Mouse (Mus musculus) midbrain, embryonic 16.5 days (tissue): Measurements from ENCODE around the gene Gstm2. TPM values are rescaled to one million over a fixed set of nuclear protein-coding genes. Genes with fewer than 3 reads are reported as not detected.
"Not testable (repeated sequence)": the region's sequence is repeated elsewhere in the genome, so short reads cannot be mapped to it uniquely, and the experiment has no call there.

Experiments used
- ATAC-seq: fragments of 200-750 bp; cut with Nextera tagmentation; 2 replicates; pipeline ENCODE4 v1.8.0; 2017; ENCODE audit warnings: moderate TSS enrichment
- H3K27ac ChIP-seq: fragments of 300-500 bp; sonication (generic); 2 replicates; pipeline ENCODE4 v1.5.1; 2014; ENCODE audit warnings: mild to moderate bottlenecking, low read length, mixed read lengths
- H3K27me3 ChIP-seq: fragments of 300-500 bp; sonication (generic); 2 replicates; pipeline ENCODE4 v1.6.1; 2014; ENCODE audit warnings: low read depth, low read length, mixed read lengths; ENCODE audit not compliant: control insufficient read depth, insufficient read depth
- H3K36me3 ChIP-seq: fragments of 300-500 bp; sonication (generic); 2 replicates; pipeline ENCODE4 v1.6.1; 2014; ENCODE audit warnings: mild to moderate bottlenecking, low read length, moderate library complexity, mixed read lengths; ENCODE audit not compliant: control insufficient read depth, insufficient read depth
- H3K4me1 ChIP-seq: fragments of 300-500 bp; sonication (generic); 2 replicates; pipeline ENCODE4 v1.6.1; 2014; ENCODE audit warnings: mild to moderate bottlenecking, low read length, mixed read lengths; ENCODE audit not compliant: control insufficient read depth, insufficient read depth
- H3K4me2 ChIP-seq: fragments of 300-500 bp; sonication (generic); 2 replicates; pipeline ENCODE4 v1.6.1; 2014; ENCODE audit warnings: mild to moderate bottlenecking, low read length, mixed read lengths
- H3K4me3 ChIP-seq: fragments of 300-500 bp; sonication (generic); 2 replicates; pipeline ENCODE4 v1.5.1; 2014; ENCODE audit warnings: low read depth, mild to moderate bottlenecking, low read length, moderate library complexity, mixed read lengths
- H3K9ac ChIP-seq: fragments of 300-500 bp; sonication (generic); 2 replicates; pipeline ENCODE4 v1.6.1; 2014; ENCODE audit warnings: low read depth, low read length, mixed read lengths
- H3K9me3 ChIP-seq: fragments of 300-500 bp; sonication (generic); replicated peaks from 2 replicates; pipeline ENCODE4 v1.6.1; 2014; ENCODE audit warnings: mild to moderate bottlenecking, low read length, mixed read lengths; ENCODE audit not compliant: control insufficient read depth, poor library complexity, severe bottlenecking
- WGBS: fragments of 180-500 bp; shearing (Covaris S2); extraction: QIAGEN DNeasy Blood & Tissue Kit; methylation state at CpG from one replicate; pipeline ENCODE4 v1.1.7; 2014; 5-methylcytosine and 5-hydroxymethylcytosine counted together
- polyA plus RNA-seq: library from polyadenylated mRNA; unstranded; fragments of >200 nt; fragmentation: Nextera tagmentation; extraction: Ambion mirVana; gene quantifications from 2 replicates; pipeline ENCODE4 v1.2.1, GENCODE M21; 2015

The Gstm2 gene
- polyA plus RNA-seq = 6.5 and 7.7 TPM in 2 replicates

DNA sequence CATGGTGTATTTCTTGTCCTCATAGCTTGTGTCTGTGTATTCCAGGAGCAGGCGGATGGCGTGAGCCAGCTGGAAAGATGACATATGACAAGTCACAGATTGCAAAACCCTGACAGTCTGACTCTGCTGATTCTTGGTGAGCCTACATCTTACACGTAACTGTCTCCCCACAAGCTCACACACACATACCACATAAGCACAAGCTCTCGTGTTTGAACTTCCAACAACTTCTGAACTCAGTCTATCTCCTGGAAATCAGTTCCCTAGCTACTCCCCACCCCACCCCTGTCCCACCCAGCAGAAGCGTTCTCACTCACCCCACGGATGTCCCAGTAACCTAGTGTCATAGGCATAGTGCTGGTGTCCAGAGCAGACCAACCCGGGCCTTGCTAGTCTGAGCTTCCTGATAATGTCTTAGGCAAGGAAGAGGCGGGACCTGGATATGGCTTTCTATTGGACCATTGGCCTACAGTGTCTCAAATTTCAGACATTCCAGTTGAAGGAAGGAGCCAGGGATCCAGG, at the start of gene Gstm2:
Gene Gstm2, minus strand, starts transcription at position 413 of the 522 bp plus-strand sequence.
- no peak for ATAC-seq

DNA sequence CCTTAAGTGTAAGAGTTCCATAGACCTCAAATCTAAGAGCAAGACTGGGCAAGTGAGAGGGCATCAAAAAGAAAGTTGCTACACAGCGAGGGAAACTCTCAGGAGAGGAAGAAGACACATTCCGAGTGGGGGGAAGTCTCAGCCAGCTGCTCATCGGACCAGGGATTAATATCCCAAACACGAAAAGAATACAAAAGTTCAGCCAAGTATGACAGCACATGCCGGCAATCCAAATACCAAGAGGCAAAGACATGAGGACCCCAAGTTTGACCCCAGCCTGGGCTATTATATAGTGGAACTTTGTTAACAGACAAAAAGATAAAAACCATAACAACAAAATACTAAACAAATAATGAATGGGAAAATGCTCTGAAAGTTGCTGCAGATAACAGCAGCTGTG, 46.9 kb upstream of the Gstm2 start:
- H3K36me3 ChIP-seq = no peaks in the 10 kb centered on the region
- no peaks in the 10 kb centered on the region for H3K27me3 ChIP-seq
- H3K4me1 ChIP-seq = no peaks in the 10 kb centered on the region
- no peak for ATAC-seq
- no peak overlapping the region for H3K4me3 ChIP-seq
- no peaks in the 10 kb centered on the region for H3K9me3 ChIP-seq
- WGBS = 59% methylated on average over 5 of the region's 5 CpGs
- no peak overlapping the region for H3K4me2 ChIP-seq
- H3K27ac ChIP-seq = no peak overlapping the region
- H3K9ac ChIP-seq = no peak overlapping the region

More for the DNA sequence above, at the start of gene Gstm2:
- Histone ChIP-seq H3K4me3 (no peak within 1 kb of the TSS), H3K36me3 (no peaks in the 10 kb centered on the region), H3K9ac (no peak within 1 kb of the TSS), H3K4me1 (no peaks in the 10 kb centered on the region), H3K9me3 (no peaks in the 10 kb centered on the region), H3K4me2 (no peak within 1 kb of the TSS), H3K27ac (no peak within 1 kb of the TSS), H3K27me3 (no peaks in the 10 kb centered on the region)
- 65% methylated on average over 8 of the region's 8 CpGs for WGBS

DNA sequence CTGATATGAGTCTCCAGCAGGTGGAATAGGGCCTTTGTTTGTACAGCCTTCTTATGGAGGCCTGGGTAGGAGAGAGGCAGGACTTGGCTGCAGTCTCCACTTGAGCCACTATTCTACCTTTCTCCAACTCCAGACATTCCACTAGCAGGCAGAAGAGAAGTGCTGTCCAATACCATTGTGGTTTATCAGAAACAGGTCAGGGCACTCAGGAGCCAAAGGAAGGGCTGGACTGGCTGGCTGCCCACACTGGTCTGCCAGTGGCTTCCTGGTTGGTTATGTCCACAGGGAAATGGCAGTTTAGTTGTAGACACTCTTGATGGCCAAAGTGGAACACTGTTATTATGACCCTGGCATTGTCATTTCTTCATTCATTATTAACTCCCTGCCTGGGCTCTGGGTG, 45.9 kb upstream of the Gstm2 start:
- Histone ChIP-seq H3K27me3 (no peaks in the 10 kb centered on the region), H3K4me1 (no peaks in the 10 kb centered on the region), H3K9ac (no peak overlapping the region), H3K9me3 (no peaks in the 10 kb centered on the region), H3K27ac (no peak overlapping the region), H3K4me2 (no peak overlapping the region), H3K36me3 (no peaks in the 10 kb centered on the region), H3K4me3 (no peak overlapping the region)
- ATAC-seq = no peak

DNA sequence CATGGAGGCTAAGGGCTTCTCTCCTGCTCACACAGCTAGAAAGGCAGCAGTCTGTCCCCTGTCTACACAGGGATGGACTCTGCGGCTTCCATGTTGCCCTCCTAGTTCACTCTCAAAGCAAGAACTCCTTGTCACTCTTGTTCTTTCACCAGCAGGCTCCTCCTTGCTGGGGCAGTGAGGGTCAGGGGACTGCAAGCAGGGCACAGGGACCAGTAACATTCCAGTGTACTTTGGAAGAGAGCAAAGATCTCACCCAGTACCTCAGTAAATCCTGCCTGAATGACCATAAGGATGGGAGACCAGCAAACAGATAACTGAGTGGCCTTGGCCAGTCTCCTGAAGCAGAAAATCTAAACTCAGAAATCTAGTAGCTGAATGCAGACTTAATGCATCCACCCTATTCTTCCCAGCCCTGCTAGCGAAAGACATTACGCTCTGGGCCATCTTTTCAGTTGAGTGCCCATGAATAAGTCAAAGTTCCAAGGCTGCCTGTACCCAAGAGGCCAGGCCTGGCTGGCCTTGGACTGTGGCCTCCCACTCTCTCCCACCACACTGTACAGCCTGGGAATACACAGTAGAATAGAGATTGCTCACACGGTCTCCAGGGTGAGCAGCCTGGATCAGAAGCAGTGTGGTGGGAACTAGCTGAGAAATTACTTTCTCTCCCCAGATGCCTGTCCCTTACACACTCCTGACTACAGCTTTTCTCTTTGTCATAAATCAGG, 42.5 kb upstream of the Gstm2 start:
- H3K9ac ChIP-seq = no peak overlapping the region
- WGBS = 65% methylated on average over 4 of the region's 4 CpGs
- no peaks in the 10 kb centered on the region for H3K27me3 ChIP-seq
- no peak overlapping the region for H3K27ac ChIP-seq
- no peaks in the 10 kb centered on the region for H3K36me3 ChIP-seq
- no peak overlapping the region for H3K4me2 ChIP-seq
- no peak overlapping the region for H3K4me3 ChIP-seq
- ATAC-seq = no peak
- H3K4me1 ChIP-seq = no peaks in the 10 kb centered on the region
- H3K9me3 ChIP-seq = no peaks in the 10 kb centered on the region

DNA sequence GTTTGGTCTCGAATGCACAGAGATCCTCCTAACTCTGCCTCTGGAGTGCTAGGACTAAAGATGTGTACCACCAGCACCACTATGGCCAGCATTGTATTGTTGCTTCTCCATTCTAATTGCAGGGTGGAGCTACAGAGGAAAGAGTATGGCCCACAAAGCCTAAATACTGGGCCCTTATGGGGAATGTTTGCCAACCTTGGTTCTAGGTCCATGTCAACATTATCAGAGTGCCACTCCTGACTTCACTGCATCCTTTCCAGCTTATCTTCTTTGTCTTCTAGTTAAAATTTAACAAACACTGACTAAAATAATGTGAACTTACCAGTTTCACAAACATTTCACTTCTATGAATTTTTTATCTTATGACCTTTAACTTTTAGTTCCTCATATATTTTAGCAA, 40.3 kb upstream of the Gstm2 start:
- H3K27ac ChIP-seq = no peak overlapping the region
- ATAC-seq = no peak
- H3K4me1 ChIP-seq = no peaks in the 10 kb centered on the region
- H3K9ac ChIP-seq = no peak overlapping the region
- no peaks in the 10 kb centered on the region for H3K9me3 ChIP-seq
- H3K4me3 ChIP-seq = no peak overlapping the region
- no peaks in the 10 kb centered on the region for H3K27me3 ChIP-seq
- WGBS = 84% methylated on average over 1 of the region's 1 CpGs
- H3K4me2 ChIP-seq = no peak overlapping the region
- H3K36me3 ChIP-seq = no peaks in the 10 kb centered on the region

DNA sequence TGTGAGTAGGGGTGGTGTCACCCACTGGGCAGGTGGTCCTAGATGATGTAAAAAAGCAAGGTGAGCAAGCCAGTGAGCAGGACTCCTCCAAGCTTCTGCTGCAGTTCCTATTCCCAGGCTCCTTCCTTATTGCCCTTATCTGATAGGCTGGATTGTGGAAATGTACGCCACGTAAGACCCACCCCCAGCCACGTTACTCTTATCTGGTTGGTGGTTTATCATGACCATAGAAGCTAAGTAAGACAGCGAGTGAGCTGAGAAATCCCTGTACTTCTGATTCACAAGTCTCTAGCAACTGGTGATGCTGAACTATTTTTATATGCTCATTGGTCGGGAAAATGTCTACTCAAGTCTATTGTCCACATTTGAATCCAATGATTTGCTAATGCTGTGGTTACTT, 39.8 kb upstream of the Gstm2 start:
- Histone ChIP-seq H3K4me1 (no peaks in the 10 kb centered on the region), H3K4me2 (no peak overlapping the region), H3K36me3 (no peaks in the 10 kb centered on the region), H3K9me3 (no peaks in the 10 kb centered on the region), H3K27ac (no peak overlapping the region), H3K27me3 (no peaks in the 10 kb centered on the region), H3K4me3 (no peak overlapping the region), H3K9ac (no peak overlapping the region)
- 84% methylated on average over 5 of the region's 5 CpGs for WGBS
- no peak for ATAC-seq

DNA sequence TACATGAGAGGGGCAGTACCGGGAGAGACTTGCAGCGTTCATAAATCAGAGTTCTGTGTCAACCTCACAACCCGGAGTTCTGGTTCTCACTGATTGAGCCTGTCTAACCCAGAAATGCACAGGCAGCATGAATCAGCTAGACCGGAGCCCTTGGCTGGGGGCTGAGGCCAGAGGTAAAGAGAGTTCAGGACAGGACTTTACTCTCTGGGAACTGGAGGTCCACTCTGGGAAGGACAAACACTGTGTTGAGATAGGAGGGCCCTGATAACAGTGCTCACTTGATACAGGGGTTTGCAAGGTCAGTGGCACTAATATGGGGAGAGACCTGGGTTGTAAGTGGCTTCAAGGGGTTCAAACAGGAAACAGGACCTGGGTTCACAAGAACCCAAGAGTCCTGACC, 39.1 kb upstream of the Gstm2 start:
- no peak for ATAC-seq
- Histone ChIP-seq H3K36me3 (no peaks in the 10 kb centered on the region), H3K27me3 (no peaks in the 10 kb centered on the region), H3K27ac (no peak overlapping the region), H3K4me2 (no peak overlapping the region), H3K9ac (no peak overlapping the region), H3K9me3 (no peaks in the 10 kb centered on the region), H3K4me3 (no peak overlapping the region), H3K4me1 (no peaks in the 10 kb centered on the region)
- 92% methylated on average over 4 of the region's 4 CpGs for WGBS

DNA sequence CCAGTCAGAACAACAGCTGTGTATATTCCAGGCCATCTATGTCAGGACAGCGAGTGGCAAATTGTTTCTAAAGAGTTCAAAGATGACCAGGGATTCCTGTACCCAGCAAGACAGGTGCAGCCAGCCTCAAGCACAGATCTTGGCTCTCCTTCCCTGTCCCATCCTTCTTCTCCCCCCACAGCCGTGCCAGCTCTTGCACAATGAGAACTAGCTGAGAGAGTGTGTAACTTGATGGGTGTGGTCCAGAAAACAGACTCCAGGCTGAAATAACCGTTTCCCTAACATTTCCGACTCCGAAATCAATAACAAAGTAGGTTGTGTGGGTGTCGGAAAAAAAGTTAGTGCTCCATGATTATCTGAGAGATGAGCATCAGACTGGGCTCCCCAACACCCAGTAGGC, 36.4 kb upstream of the Gstm2 start:
- Histone ChIP-seq H3K4me1 (peaks cover 5% of the 10 kb centered on the region), H3K27me3 (no peaks in the 10 kb centered on the region), H3K4me2 (no peak overlapping the region), H3K36me3 (no peaks in the 10 kb centered on the region), H3K4me3 (no peak overlapping the region), H3K9ac (no peak overlapping the region), H3K27ac (no peak overlapping the region), H3K9me3 (no peaks in the 10 kb centered on the region)
- ATAC-seq = no peak
- WGBS = 83% methylated on average over 6 of the region's 6 CpGs

DNA sequence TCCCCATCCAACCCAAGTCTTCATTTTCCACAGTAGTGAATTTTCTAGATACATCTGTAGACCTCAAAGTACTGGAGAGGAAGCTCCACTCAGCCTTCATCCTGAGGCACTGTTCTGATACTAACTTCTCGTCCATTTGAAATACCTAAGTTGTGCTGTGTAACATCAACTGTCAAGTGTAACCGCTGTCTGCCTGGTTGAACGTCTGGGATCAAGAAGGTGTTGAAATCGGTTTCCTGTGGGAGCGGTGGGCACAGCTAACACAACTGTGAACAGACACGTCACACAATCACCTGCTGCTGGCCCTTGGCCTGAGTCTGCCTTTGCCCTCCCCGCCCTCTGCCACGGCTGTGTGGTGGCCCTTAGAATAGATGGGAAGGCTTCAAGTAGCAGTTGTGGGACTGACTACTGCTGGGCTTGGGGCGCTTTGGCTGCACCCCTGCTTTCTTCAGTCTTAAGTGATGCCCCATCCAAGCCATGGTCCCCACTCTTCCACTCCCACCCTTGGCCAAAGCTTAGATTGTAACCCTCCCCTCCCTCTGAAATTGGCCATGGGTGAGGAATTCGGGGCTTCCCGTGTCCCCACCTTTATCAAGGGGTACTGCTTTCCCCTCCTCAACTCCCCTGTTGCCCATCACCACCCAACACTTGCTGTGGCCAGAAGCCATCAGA, 34.2 kb upstream of the Gstm2 start:
- H3K4me2 ChIP-seq, ATAC-seq, H3K36me3 ChIP-seq, H3K9ac ChIP-seq, H3K9me3 ChIP-seq, H3K4me3 ChIP-seq, H3K27ac ChIP-seq, H3K27me3 ChIP-seq: not testable (repeated sequence)
- H3K4me1 ChIP-seq = peaks cover 18% of the 10 kb centered on the region
- WGBS = 89% methylated on average over 11 of the region's 11 CpGs
